Mouse (Mus musculus) liver, embryonic 12.5 days (tissue): ENCODE data around the gene B3gnt7. TPM values are rescaled to one million over a fixed set of nuclear protein-coding genes. Genes with fewer than 3 reads are reported as not detected.
A peak's percentile ranks its signal among the peaks of the same experiment; 100 is the strongest.

Experiments
- ATAC-seq: fragments of 200-750 bp; cut with Nextera tagmentation; 2 replicates; pipeline ENCODE4 v1.8.0; 2017; ENCODE audit warnings: moderate number of reproducible peaks, mild to moderate bottlenecking, moderate library complexity
- H3K27ac ChIP-seq: fragments of 300-500 bp; sonication (generic); 2 replicates; pipeline ENCODE4 v1.5.1; 2016; ENCODE audit warnings: mild to moderate bottlenecking
- H3K27me3 ChIP-seq: fragments of 300-500 bp; sonication (generic); replicated peaks from 2 replicates; pipeline ENCODE4 v1.6.1; 2016; ENCODE audit warnings: mild to moderate bottlenecking, moderate library complexity
- H3K36me3 ChIP-seq: fragments of 300-500 bp; sonication (generic); 2 replicates; pipeline ENCODE4 v1.6.1; 2016; ENCODE audit warnings: mild to moderate bottlenecking, moderate library complexity
- H3K4me1 ChIP-seq: fragments of 300-500 bp; sonication (generic); 2 replicates; pipeline ENCODE4 v1.6.1; 2016
- H3K4me2 ChIP-seq: fragments of 300-500 bp; sonication (generic); 2 replicates; pipeline ENCODE4 v1.6.1; 2016; ENCODE audit warnings: mild to moderate bottlenecking, moderate library complexity
- H3K4me3 ChIP-seq: fragments of 300-500 bp; sonication (generic); 2 replicates; pipeline ENCODE4 v1.5.1; 2016; ENCODE audit warnings: mild to moderate bottlenecking, moderate library complexity
- H3K9ac ChIP-seq: fragments of 300-500 bp; sonication (generic); 2 replicates; pipeline ENCODE4 v1.6.1; 2016; ENCODE audit warnings: mild to moderate bottlenecking, moderate library complexity
- H3K9me3 ChIP-seq: fragments of 300-500 bp; sonication (generic); replicated peaks from 2 replicates; pipeline ENCODE4 v1.6.1; 2016; ENCODE audit warnings: mild to moderate bottlenecking, moderate library complexity
- WGBS: fragments of 180-500 bp; shearing (Covaris S2); methylation state at CpG from one replicate; pipeline ENCODE4 v1.1.7; 2016; ENCODE audit not compliant: insufficient replicate concordance; 5-methylcytosine and 5-hydroxymethylcytosine counted together
- polyA plus RNA-seq: library from polyadenylated mRNA; unstranded; fragments of >200 nt; fragmentation: Nextera tagmentation; extraction: Ambion mirVana; gene quantifications from 2 replicates; pipeline ENCODE4 v1.2.1, GENCODE M21; 2016

The B3gnt7 gene
- 4.7 and 4.8 TPM in 2 replicates for polyA plus RNA-seq

- Histone ChIP-seq H3K27ac (no peak within 1 kb of the TSS), H3K36me3 (peaks cover 9% of the 10 kb centered on the region), H3K9me3 (no peaks in the 10 kb centered on the region), H3K4me3 (peak within 1 kb of the TSS; percentile 64), H3K4me1 (peaks cover 65% of the 10 kb centered on the region), H3K9ac (peak within 1 kb of the TSS; percentile 68), H3K27me3 (peaks cover 60% of the 10 kb centered on the region), H3K4me2 (peak within 1 kb of the TSS; percentile 96)
- 46% methylated on average over 6 of the region's 6 CpGs for WGBS
- no peak for ATAC-seq
Measured at GRCm38 (mm10) chr1:86302532-86302931, at the start of gene B3gnt7. Gene B3gnt7 (plus strand): TSS chr1:86302832.

DNA sequence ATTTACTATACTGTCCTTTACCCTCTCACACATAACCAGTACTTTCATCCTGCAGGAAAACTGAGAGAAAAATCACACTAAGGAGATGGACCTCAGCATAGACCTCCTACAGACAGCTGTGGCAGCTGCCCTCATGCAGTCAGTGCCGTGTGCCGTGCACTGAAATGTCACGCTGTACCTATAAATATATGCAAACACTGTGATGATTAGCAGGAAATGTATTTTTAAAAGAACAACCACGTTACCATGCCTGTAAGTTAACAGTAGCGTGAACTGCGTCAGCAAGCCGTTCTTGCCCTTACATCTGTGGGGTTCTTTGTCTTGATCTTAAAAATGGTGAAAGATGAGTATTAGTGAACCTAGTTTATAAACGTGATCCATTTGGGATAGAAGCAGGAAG is 49.2 kb upstream of the B3gnt7 start:
- H3K27me3 ChIP-seq: no peaks in the 10 kb centered on the region
- peaks cover 15% of the 10 kb centered on the region for H3K4me1 ChIP-seq
- ATAC-seq: no peak
- H3K27ac ChIP-seq: no peak overlapping the region
- H3K36me3 ChIP-seq: 0 out of 2 replicates have a peak, but pooled peaks cover 3% of the 10 kb centered on the region
- no peak overlapping the region for H3K9ac ChIP-seq
- WGBS: 79% methylated on average over 8 of the region's 8 CpGs
- no peak overlapping the region for H3K4me3 ChIP-seq
- H3K9me3 ChIP-seq: no peaks in the 10 kb centered on the region
- H3K4me2 ChIP-seq: no peak overlapping the region

GRCm38 (mm10) chr1:86256311-86256710 is 46.3 kb upstream of the B3gnt7 start:
- 59% methylated on average over 4 of the region's 4 CpGs for WGBS
- Histone ChIP-seq H3K27me3 (no peaks in the 10 kb centered on the region), H3K9me3 (no peaks in the 10 kb centered on the region), H3K27ac (no peak overlapping the region), H3K4me3 (no peak overlapping the region), H3K36me3 (no peaks in the 10 kb centered on the region), H3K4me2 (no peak overlapping the region), H3K9ac (no peak overlapping the region), H3K4me1 (peaks cover 23% of the 10 kb centered on the region)
- ATAC-seq: no peak

DNA sequence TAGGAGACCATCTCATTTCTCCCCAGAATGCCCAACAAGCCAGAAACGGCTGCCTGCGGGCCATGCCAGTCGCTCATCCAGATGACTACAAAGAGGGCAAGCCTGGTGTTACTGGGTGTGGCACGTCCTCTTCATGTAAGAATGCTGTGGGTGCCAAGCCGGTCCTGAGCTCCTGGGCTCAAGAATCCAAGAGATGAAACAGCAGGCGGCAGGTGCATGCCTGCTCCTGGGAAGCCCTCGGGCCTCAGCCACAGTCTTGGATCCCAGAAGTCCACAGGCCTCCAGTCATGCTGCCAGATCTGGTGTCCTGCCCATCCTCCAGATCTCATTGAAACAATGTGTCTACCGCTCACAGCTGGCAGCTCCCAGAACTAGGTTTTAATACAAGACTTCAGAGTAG is 45.4 kb upstream of the B3gnt7 start:
- Histone ChIP-seq H3K9ac (no peak overlapping the region), H3K4me3 (no peak overlapping the region), H3K9me3 (no peaks in the 10 kb centered on the region), H3K4me2 (no peak overlapping the region), H3K27ac (no peak overlapping the region), H3K36me3 (no peaks in the 10 kb centered on the region), H3K27me3 (no peaks in the 10 kb centered on the region), H3K4me1 (peaks cover 30% of the 10 kb centered on the region)
- WGBS: 84% methylated on average over 8 of the region's 8 CpGs
- ATAC-seq: no peak

DNA sequence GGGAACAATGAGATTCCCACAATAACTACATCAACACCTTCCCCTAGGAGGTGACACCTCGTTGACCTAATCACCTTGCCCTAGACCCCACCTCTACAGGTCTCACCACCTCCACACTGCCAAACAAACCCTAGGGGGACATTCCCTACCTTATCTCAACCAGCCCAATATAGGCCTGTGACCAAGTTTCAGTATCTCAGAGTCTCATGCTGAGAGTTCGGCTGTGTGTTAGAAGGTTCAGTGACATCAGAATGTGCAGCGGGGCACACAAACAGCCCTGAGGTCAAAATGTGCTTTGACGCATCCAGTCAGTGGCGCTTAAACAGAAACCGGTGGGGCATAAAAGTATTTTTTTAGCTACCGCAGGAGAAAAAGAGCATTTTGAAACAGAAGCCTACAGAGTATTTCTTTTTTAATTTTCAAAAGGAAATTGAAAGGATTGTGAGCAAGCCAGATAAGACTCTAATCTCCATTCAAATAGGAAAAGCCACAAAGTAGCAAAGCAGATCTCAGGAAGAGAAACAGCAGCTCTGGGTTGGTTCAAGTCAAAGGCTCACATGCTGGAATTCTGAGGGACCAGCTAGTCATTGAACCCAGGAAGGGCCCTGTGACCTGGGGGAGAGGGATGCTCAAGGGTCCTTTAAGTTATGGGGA is 44.3 kb upstream of the B3gnt7 start:
- peak; percentile 63 for ATAC-seq
- H3K27ac ChIP-seq: peak overlapping the region; percentile 22; the same call in 1 of the 2 replicates
- no peak overlapping the region for H3K4me2 ChIP-seq
- no peaks in the 10 kb centered on the region for H3K36me3 ChIP-seq
- 43% methylated on average over 7 of the region's 7 CpGs for WGBS
- H3K4me1 ChIP-seq: peaks cover 41% of the 10 kb centered on the region
- H3K27me3 ChIP-seq: no peaks in the 10 kb centered on the region
- H3K4me3 ChIP-seq: no peak overlapping the region
- H3K9me3 ChIP-seq: no peaks in the 10 kb centered on the region
- no peak overlapping the region for H3K9ac ChIP-seq

DNA sequence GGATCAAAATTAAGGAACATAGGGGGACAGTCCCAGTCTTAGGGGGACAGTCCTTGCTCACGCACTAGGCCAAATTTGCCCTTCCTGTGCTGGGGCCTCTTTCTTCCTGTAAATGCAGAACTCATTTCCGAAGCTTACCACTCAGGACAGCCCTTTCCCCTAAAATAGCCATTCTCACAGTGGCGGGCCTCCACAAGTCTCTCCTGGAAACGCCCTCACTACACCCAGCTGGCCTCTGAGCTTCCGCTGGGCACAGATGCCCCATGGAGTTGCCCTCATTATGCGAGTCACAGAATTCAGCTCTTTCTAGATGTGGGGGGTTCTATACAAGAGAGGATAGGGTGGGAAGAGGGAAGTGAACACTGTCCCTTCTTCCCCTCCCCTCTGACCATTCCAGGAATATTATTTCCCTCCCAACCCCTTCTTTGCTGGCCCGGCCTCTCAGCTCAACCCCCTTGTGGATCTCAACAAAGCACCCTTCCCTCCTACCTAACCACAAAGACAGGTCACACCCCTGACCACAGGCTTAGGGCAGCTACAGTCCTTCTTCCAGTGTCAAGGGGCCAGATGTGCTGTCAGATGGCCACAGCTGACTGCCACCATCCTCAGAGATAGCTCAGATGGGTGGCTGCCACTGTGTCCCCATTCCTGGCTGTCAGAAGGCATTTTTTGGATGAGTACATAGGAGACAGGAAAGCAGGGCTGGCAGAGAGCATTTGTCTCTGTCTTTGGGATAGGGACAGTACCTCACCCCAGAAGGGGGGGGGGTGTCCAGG is 38.9 kb upstream of the B3gnt7 start:
- 24% methylated on average over 7 of the region's 7 CpGs for WGBS
- no peaks in the 10 kb centered on the region for H3K36me3 ChIP-seq
- peak overlapping the region; percentile 23 for H3K9ac ChIP-seq
- H3K4me2 ChIP-seq: peak overlapping the region; percentile 34
- no peaks in the 10 kb centered on the region for H3K27me3 ChIP-seq
- peak overlapping the region; percentile 78 for H3K27ac ChIP-seq
- no peak overlapping the region for H3K4me3 ChIP-seq
- no peaks in the 10 kb centered on the region for H3K9me3 ChIP-seq
- ATAC-seq: peak; percentile 52
- peaks cover 68% of the 10 kb centered on the region for H3K4me1 ChIP-seq

GRCm38 (mm10) chr1:86265060-86265459 is 37.6 kb upstream of the B3gnt7 start:
- Histone ChIP-seq H3K9ac (no peak overlapping the region), H3K27ac (no peak overlapping the region), H3K36me3 (no peaks in the 10 kb centered on the region), H3K9me3 (no peaks in the 10 kb centered on the region), H3K4me2 (no peak overlapping the region), H3K4me3 (no peak overlapping the region), H3K27me3 (no peaks in the 10 kb centered on the region), H3K4me1 (peaks cover 67% of the 10 kb centered on the region)
- 38% methylated on average over 3 of the region's 3 CpGs for WGBS
- ATAC-seq: no peak

DNA sequence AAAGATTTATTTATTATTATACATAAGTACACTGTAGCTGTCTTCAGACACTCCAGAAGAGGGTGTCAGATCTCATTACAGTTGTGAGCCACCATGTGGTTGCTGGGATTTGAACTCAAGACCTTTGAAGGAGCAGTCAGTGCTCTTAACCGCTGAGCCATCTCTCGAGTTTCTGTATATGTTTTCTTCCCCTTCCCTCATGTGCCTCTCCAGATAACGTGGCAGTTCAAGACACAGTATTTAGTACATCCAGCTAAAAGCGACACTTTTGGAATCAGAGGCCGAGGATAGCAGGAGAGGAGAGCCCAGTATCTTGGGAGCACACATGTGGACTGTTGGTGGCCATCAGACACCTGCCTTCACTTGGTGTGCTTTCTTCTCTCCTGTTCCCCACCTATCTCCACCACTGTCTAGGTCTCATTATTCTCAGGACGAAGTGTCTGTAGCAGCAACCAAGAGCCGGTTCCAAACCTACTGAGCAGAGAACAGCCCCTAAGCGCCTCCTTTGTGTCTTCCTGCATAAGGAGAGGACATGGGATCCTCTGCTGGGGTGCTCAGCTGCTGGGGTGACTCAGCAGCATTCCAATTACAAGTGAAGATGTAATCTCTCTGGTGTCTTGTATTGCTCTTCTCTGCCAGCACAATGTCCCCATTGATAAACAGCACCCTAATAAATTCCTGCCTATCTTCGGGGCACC is 34.0 kb upstream of the B3gnt7 start:
- Histone ChIP-seq H3K27ac (peak overlapping the region; percentile 72), H3K27me3 (no peaks in the 10 kb centered on the region), H3K4me2 (peak overlapping the region; percentile 10; the same call in 1 of the 2 replicates), H3K4me3 (no peak overlapping the region), H3K9me3 (no peaks in the 10 kb centered on the region), H3K4me1 (peaks cover 42% of the 10 kb centered on the region), H3K9ac (no peak overlapping the region; the same call in 1 of the 2 replicates), H3K36me3 (no peaks in the 10 kb centered on the region)
- 41% methylated on average over 9 of the region's 9 CpGs for WGBS
- ATAC-seq: peak; percentile 80

- 49% methylated on average over 4 of the region's 4 CpGs for WGBS
- H3K27ac ChIP-seq: peak overlapping the region; percentile 72
- no peak overlapping the region; the same call in 1 of the 2 replicates for H3K9ac ChIP-seq
- no peaks in the 10 kb centered on the region for H3K9me3 ChIP-seq
- H3K4me1 ChIP-seq: peaks cover 37% of the 10 kb centered on the region
- H3K27me3 ChIP-seq: no peaks in the 10 kb centered on the region
- H3K4me2 ChIP-seq: no peak overlapping the region; the same call in 1 of the 2 replicates
- no peak for ATAC-seq
- no peaks in the 10 kb centered on the region for H3K36me3 ChIP-seq
- H3K4me3 ChIP-seq: no peak overlapping the region
Measured at GRCm38 (mm10) chr1:86269190-86269508, 33.5 kb upstream of the B3gnt7 start.

DNA sequence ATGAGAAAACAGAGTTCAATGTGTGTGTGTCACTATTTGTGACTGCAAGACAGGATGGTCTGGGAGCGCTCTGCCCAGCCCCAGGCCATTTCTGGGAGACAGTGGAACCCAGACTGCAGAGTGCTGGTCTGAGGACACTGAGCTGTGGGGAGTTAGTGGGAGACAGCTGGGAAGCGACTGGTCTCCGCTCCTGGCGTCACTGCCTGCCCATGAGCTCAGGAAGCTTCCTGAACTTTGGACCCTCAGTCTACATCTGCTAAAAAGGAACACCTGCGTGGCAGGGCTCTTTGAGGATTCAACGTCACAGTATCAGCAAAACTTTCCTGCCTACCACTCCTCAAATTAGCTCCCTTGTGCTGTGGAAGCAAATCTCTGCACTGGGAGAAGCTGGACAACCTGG is 30.9 kb upstream of the B3gnt7 start:
- Histone ChIP-seq H3K36me3 (no peaks in the 10 kb centered on the region), H3K27me3 (no peaks in the 10 kb centered on the region), H3K4me3 (no peak overlapping the region), H3K9me3 (no peaks in the 10 kb centered on the region), H3K9ac (no peak overlapping the region), H3K4me2 (no peak overlapping the region), H3K4me1 (peaks cover 24% of the 10 kb centered on the region), H3K27ac (no peak overlapping the region)
- WGBS: 68% methylated on average over 6 of the region's 6 CpGs
- ATAC-seq: no peak

- no peak overlapping the region for H3K4me2 ChIP-seq
- H3K9me3 ChIP-seq: no peaks in the 10 kb centered on the region
- no peak overlapping the region for H3K27ac ChIP-seq
- H3K27me3 ChIP-seq: no peaks in the 10 kb centered on the region
- H3K4me3 ChIP-seq: no peak overlapping the region
- no peaks in the 10 kb centered on the region for H3K4me1 ChIP-seq
- no peak for ATAC-seq
- H3K9ac ChIP-seq: no peak overlapping the region
- WGBS: 80% methylated on average over 5 of the region's 5 CpGs
- no peaks in the 10 kb centered on the region for H3K36me3 ChIP-seq
Measured at GRCm38 (mm10) chr1:86277055-86277454, 25.6 kb upstream of the B3gnt7 start.
